Mouse (Mus musculus) intestine, embryonic 16.5 days (tissue): ENCODE data around the gene Slc9a3r1. TPM values are rescaled to one million over a fixed set of nuclear protein-coding genes. Genes with fewer than 3 reads are reported as not detected.

Experiments used
- ATAC-seq: fragments of 200-750 bp; cut with Nextera tagmentation; 2 replicates; pipeline ENCODE4 v1.8.0; 2017; ENCODE audit warnings: moderate TSS enrichment, moderate library complexity
- H3K27ac ChIP-seq: fragments of 300-500 bp; sonication (generic); 2 replicates; pipeline ENCODE4 v1.5.1; 2014; ENCODE audit warnings: mild to moderate bottlenecking, low read length
- H3K27me3 ChIP-seq: fragments of 300-500 bp; sonication (generic); replicated peaks from 2 replicates; pipeline ENCODE4 v1.6.1; 2014; ENCODE audit warnings: low read length, control low read depth, mixed read lengths; ENCODE audit not compliant: control insufficient read depth, insufficient read depth
- H3K36me3 ChIP-seq: fragments of 300-500 bp; sonication (generic); 2 replicates; pipeline ENCODE4 v1.6.1; 2014; ENCODE audit warnings: low read length, control low read depth; ENCODE audit not compliant: control insufficient read depth, insufficient read depth
- H3K4me1 ChIP-seq: fragments of 300-500 bp; sonication (generic); 2 replicates; pipeline ENCODE4 v1.6.1; 2014; ENCODE audit warnings: low read length, control low read depth, mixed read lengths; ENCODE audit not compliant: control insufficient read depth, insufficient read depth
- H3K4me2 ChIP-seq: fragments of 300-500 bp; sonication (generic); 2 replicates; pipeline ENCODE4 v1.6.1; 2014; ENCODE audit warnings: low read depth, low read length, control low read depth
- H3K4me3 ChIP-seq: fragments of 300-500 bp; sonication (generic); 2 replicates; pipeline ENCODE4 v1.5.1; 2014; ENCODE audit warnings: mild to moderate bottlenecking, low read length
- H3K9ac ChIP-seq: fragments of 300-500 bp; sonication (generic); 2 replicates; pipeline ENCODE4 v1.6.1; 2014; ENCODE audit warnings: low read depth, low read length
- H3K9me3 ChIP-seq: fragments of 300-500 bp; sonication (generic); 2 replicates; pipeline ENCODE4 v1.6.1; 2016; ENCODE audit warnings: low read length, control low read depth; ENCODE audit not compliant: control insufficient read depth
- WGBS: fragments of 180-500 bp; shearing (Covaris S2); extraction: QIAGEN DNeasy Blood & Tissue Kit; methylation state at CpG from one replicate; pipeline ENCODE4 v1.1.7; 2014; 5-methylcytosine and 5-hydroxymethylcytosine counted together
- polyA plus RNA-seq: library from polyadenylated mRNA; unstranded; fragments of >200 nt; fragmentation: Nextera tagmentation; extraction: Ambion mirVana; gene quantifications from 2 replicates; pipeline ENCODE4 v1.2.1, GENCODE M21; 2015

Gene Slc9a3r1
- polyA plus RNA-seq, 1 experiment from 2014 or later = 380 TPM

DNA sequence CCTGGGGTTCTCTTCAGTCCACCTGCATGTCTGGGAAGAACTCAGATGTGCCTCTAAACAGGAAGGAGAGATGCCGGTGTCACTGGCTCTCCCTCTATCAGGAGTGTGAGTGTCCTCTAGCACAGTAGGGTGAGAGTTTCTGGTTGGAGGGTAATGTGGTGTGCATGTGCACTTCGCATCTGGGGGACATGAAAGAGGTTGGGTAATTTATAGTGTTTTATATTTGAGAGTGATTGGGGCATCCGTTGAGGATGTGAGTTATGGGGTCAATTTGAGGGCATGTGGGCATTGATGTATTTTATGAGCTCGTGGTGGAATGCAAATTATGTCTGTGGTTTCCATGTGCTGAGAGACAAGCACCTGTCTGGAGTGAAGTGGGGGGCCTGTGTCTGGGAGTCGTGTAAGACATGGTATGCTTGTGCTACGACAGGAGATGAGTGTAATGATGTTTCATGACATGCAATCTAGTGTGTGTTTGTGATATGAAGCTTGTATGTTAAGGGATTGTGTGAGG is 12.3 kb upstream of the Slc9a3r1 start:
- Histone ChIP-seq H3K27ac (no peak overlapping the region), H3K27me3 (no peaks in the 10 kb centered on the region), H3K9me3 (0 out of 2 replicates have a peak, but pooled peaks cover 5% of the 10 kb centered on the region), H3K36me3 (no peaks in the 10 kb centered on the region), H3K9ac (no peak overlapping the region), H3K4me2 (no peak overlapping the region), H3K4me3 (no peak overlapping the region), H3K4me1 (peaks cover 17% of the 10 kb centered on the region)
- no peak for ATAC-seq
- 49% methylated on average over 6 of the region's 6 CpGs for WGBS

DNA sequence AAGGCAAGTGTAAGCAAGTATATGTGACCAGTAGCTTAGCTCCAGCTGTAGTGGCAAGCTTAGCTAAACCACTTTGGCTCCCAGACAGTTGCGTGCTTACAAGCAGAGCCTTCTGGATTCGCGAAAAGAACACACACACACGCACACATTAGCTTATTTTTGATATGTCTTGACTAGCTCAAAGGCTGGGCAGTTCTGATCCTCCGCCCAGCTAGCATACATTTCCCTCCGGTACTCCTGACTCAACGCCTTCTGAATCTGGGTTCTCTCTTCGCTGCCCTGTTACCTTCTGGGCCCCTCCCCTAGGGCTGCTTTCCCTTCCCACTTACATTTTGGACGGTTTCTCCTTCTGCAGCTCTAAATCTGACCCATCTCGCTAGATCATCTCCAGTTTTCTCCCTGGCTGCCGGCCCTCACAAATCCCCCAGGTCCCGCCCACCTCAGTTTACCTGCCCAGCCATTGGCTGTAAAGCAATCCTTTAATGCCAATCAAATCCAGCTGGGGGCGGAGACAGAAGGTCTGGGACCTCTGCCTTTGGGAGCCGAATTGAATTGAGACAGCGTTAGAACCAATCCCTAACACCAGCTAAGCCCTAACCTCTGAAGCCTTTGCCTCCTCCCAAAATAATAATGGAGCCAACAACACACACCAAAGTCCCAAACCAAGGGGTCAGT is 11.2 kb upstream of the Slc9a3r1 start:
- Histone ChIP-seq H3K27me3 (no peaks in the 10 kb centered on the region), H3K4me3 (peak overlapping the region; percentile 33), H3K9ac (peak overlapping the region; percentile 43; the same call in 1 of the 2 replicates), H3K4me2 (peak overlapping the region; percentile 46), H3K9me3 (0 out of 2 replicates have a peak, but pooled peaks cover 5% of the 10 kb centered on the region), H3K4me1 (peaks cover 17% of the 10 kb centered on the region), H3K27ac (no peak overlapping the region), H3K36me3 (no peaks in the 10 kb centered on the region)
- peak; percentile 52 for ATAC-seq
- 4% methylated on average over 15 of the region's 15 CpGs for WGBS

DNA sequence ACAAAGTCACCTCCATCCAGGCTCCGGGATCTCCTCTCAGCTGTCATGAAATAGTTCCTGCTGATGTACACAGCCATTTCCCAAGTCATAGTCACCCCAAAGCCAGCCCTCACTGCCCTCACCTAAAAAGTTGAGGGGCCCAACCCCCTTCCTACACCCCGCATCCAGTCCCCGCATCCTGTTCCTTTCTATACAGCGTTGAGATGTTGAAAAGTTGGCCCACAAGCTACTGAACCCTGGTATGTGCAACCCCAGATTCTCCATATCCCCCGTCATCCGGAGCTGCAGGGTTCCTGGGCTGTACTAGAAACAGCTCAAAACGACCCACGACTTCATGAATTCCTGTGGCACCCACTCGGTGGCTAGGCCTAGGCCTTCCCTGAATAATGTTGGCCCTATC is 10.1 kb upstream of the Slc9a3r1 start:
- WGBS = 77% methylated on average over 9 of the region's 9 CpGs
- peaks cover 21% of the 10 kb centered on the region for H3K4me1 ChIP-seq
- H3K36me3 ChIP-seq = no peaks in the 10 kb centered on the region
- no peak overlapping the region for H3K9ac ChIP-seq
- 0 out of 2 replicates have a peak, but pooled peaks cover 5% of the 10 kb centered on the region for H3K9me3 ChIP-seq
- no peak overlapping the region for H3K4me2 ChIP-seq
- no peak overlapping the region for H3K4me3 ChIP-seq
- H3K27me3 ChIP-seq = no peaks in the 10 kb centered on the region
- ATAC-seq = no peak
- no peak overlapping the region for H3K27ac ChIP-seq

DNA sequence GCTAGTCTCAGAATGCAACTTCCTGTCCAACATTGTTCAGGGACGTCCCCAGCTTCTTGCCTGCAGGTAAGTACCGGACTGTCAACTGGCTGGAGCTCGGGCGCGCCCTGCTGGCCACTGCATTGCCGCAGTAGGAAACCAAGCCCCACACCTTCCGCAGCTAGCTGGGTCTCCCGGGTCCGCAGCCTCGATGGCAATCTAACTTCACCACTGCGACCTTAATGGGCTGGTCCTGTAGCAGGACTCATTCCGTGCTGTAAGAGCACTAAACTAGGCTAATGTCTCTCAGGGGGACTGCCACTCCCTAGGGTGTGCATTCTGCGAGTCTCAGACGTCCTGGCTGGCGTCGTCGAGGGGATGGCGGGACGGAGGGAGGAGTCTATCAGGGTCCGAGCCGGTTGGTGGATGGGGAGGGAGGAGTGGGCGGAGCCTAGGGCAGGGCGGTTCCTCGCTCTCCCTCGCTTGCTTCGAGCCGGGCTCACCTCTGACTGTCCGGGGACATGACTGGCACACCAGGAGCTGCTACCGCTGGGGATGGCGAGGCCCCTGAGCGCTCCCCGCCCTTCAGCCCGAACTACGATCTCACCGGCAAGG is 9.3 kb upstream of the Slc9a3r1 start:
- Histone ChIP-seq H3K4me1 (peaks cover 26% of the 10 kb centered on the region), H3K27ac (no peak overlapping the region), H3K4me2 (peak overlapping the region; percentile 49), H3K36me3 (no peaks in the 10 kb centered on the region), H3K4me3 (peak overlapping the region; percentile 30), H3K9me3 (0 out of 2 replicates have a peak, but pooled peaks cover 5% of the 10 kb centered on the region), H3K9ac (peak overlapping the region; percentile 27; the same call in 1 of the 2 replicates), H3K27me3 (no peaks in the 10 kb centered on the region)
- peak; percentile 87 for ATAC-seq
- under 1% methylated on average over 35 of the region's 35 CpGs for WGBS

DNA sequence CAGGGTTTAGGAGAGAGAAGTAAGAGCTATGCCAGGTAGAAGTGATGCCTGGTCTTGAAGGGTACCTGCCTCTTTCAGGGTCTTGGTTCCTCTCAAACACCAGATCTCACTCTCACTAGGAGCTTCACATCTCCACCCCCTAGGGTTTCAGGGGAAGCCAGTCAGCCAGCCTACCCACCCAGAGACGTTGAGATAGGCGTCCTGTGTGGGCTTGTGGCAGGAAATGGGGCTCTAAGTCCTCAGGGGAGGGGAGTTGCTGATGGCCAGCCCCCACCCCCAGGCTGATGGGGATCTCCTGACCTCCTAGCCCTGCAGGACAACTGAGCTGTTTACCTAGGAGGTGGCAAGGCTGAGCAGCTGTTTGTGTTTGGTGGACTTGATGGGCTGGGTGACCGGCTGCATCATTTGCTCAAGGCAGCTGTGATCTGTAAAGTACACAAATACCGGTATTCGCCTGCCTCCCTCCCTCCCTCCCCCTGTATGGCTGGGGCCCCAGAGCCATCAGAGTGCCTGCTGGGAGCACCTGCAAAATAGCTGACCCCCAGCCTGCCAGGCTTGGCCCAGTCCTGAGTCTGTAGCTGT is 8.0 kb upstream of the Slc9a3r1 start:
- H3K27me3 ChIP-seq = no peaks in the 10 kb centered on the region

DNA sequence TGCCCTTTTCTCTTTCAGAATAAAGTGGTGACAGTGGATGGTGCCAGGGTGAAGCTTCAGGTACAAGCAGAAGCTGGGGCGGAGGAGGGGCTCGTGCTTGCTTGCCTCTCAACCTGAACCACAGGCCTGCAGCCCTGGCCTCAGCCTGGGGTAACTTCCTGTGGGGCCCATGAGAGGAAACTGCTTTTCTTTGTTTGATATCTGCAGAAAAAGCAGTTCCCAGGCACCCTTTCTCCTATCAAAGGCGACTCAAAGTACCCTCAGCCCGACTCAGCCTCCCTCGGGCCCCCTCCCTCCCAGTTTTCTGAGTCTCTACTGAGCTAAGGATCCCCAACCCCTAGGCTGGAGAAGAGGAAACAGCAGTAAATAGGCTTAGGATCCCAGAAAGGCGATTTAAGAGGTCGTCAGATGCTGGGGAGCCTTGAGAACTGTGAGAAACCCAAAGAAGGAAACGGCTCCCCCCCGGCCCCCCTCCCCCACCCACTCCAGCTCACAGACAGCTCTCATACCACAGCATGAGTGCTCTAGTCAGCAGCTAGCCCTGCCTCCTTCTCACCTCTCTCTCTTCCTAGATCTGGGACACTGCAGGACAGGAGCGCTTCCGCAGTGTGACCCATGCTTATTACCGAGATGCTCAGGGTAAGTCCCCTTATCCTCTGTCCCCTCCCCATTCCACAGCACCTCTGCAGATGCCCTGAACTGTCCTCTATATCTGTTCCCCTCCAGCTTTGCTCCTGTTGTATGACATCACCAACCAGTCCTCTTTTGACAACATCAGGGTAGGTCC is 5.0 kb upstream of the Slc9a3r1 start:
- H3K27me3 ChIP-seq = no peaks in the 10 kb centered on the region
- no peaks in the 10 kb centered on the region for H3K36me3 ChIP-seq
- no peak for ATAC-seq
- H3K4me2 ChIP-seq = no peak overlapping the region
- peak overlapping the region; percentile 62 for H3K27ac ChIP-seq
- H3K9ac ChIP-seq = peak overlapping the region; percentile 22; the same call in 1 of the 2 replicates
- WGBS = 29% methylated on average over 12 of the region's 12 CpGs
- peaks cover 37% of the 10 kb centered on the region for H3K4me1 ChIP-seq
- H3K9me3 ChIP-seq = no peaks in the 10 kb centered on the region
- no peak overlapping the region for H3K4me3 ChIP-seq

More for the DNA sequence above, 8.0 kb upstream of the Slc9a3r1 start:
- WGBS = 7% methylated on average over 5 of the region's 5 CpGs
- Histone ChIP-seq H3K36me3 (no peaks in the 10 kb centered on the region), H3K9me3 (no peaks in the 10 kb centered on the region), H3K27ac (no peak overlapping the region), H3K4me3 (no peak overlapping the region), H3K4me2 (no peak overlapping the region), H3K4me1 (peaks cover 26% of the 10 kb centered on the region), H3K9ac (no peak overlapping the region)
- ATAC-seq = no peak

DNA sequence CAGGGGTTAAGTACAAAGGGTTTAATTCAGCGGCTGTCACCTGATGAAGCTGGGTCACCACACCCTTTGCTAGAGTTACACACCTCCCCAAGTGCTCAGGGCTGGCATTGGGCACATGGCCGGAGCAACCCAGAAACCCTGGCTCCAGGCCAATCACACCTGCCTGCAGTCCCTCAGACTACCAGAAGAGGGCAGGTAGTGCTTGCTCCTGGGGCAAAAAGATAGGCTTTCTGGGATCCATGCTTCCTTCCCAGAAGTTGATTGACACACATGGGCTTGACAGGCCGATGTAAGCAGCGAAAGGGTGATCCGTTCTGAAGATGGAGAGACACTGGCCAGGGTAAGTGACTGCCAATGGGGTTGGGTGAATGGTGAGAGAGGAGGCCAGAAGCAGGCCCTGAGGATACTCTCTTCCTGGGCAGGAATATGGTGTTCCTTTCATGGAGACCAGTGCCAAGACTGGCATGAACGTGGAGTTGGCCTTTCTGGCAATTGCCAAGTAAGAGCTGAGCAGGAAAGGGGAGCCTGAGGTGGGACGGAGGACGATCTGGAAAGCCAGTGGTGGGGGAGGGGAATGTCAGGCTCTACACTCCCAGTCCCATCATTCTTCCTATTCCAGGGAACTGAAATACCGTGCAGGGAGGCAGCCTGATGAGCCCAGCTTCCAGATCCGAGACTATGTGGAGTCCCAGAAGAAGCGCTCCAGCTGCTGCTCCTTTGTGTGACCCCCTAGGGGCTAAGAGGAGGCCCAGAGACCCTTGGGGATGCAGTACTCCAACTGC is 2.9 kb upstream of the Slc9a3r1 start:
- no peaks in the 10 kb centered on the region for H3K36me3 ChIP-seq
- ATAC-seq = no peak
- H3K27me3 ChIP-seq = no peaks in the 10 kb centered on the region
- peak overlapping the region; percentile 19; the same call in 1 of the 2 replicates for H3K9ac ChIP-seq
- no peak overlapping the region for H3K27ac ChIP-seq
- H3K4me3 ChIP-seq = no peak overlapping the region
- H3K4me2 ChIP-seq = no peak overlapping the region
- no peaks in the 10 kb centered on the region for H3K9me3 ChIP-seq
- 58% methylated on average over 11 of the region's 11 CpGs for WGBS
- peaks cover 31% of the 10 kb centered on the region for H3K4me1 ChIP-seq

DNA sequence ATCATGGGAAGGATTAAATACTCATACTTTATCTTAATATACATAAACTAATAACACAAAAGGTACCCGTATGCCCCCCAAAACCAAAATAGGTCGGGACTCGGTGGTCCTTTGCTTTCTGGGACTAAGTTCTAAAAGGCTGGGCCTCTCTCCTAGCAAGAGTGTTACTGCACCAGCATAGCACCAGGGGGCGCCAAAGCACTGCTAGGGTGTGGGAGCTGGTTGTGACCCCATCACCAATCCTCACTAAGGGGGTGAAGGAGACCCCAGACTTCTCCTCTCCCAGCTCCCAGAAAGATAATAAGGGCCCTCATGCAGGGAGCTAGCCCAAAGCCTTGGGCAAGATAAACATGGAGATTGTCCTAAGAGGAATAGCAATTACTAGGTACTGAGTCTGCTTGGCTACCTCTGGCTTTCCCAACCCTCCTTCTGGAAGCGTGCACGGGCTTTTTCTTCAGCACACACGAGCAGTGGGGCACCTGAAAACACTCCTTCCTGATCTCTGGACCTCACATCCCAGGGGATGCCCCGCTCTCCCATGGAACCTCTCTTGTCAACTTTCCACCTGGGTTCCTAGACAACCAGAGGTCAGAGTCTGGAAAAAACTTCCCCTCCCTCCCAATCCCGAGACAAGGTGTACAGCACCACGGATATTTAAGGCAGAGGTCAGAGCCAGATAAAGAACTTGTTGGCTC is 2.1 kb upstream of the Slc9a3r1 start:
- no peaks in the 10 kb centered on the region for H3K9me3 ChIP-seq
- peak overlapping the region; percentile 34; the same call in 1 of the 2 replicates for H3K4me2 ChIP-seq
- no peaks in the 10 kb centered on the region for H3K27me3 ChIP-seq
- H3K4me3 ChIP-seq = no peak overlapping the region
- 0 out of 2 replicates have a peak overlapping the region, but pooled peaks have one; percentile 19 for H3K9ac ChIP-seq
- WGBS = 24% methylated on average over 10 of the region's 10 CpGs
- peak overlapping the region; percentile 88 for H3K27ac ChIP-seq
- no peaks in the 10 kb centered on the region for H3K36me3 ChIP-seq
- peaks cover 36% of the 10 kb centered on the region for H3K4me1 ChIP-seq
- ATAC-seq = no peak
